Mouse (Mus musculus) kidney, adult 8-10 months (tissue): ENCODE measurements around the gene Dmbx1.

ENCODE experiments used
- DNase-seq, 2 experiments: peaks; one replicate each; pipeline ENCODE4 v3.0.0; 2022

Gene Dmbx1

DNA sequence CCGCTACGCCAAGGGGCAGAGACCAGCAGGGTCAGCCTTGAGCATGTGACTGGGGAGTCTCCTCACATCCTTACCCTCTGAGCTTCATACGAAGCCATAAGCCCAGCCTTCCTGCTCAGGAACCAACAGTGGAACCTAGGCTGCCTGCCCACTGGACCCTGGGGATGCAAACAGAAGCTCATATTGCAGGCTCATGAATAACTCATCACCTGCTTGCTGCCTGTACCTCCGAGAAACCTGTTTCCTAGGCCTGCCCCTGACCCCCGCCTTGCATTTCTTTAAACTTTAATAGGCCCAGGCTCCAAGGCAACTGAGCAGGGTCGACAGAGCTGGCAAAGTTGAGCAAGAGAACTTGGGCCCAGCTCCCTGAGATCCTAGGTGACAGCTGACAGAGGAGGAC lies 55.7 kb downstream of the Dmbx1 start, which contains the start of gene Kncn:
TSS of gene Kncn (plus strand) at position 379 of the 400 bp plus-strand sequence.
- DNase-seq: peak in 1 of 2 experiments; percentile 25

GRCm38 (mm10) chr4:115882195-115882594 lies 57.5 kb downstream of the Dmbx1 start:
- no peak for DNase-seq

DNA sequence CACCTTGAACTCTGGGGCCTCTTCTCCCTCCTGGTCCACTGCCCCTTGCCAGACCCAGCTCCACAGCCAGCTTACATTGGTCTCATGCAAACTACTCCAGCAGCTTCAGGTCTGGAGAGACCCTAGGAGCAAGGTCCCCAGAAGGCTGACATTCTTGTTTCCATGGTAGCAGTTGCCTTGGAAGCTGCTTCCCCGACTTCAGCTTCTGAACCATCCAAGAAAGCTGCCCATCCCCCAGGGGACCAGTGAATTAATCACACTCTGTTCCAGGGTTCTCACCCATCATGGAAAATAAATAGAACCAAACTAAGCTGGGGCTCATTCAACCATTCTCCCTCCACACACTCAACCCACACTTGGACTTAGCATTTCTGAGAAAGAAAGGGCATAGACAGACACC lies 58.5 kb downstream of the Dmbx1 start:
- DNase-seq: no peak

DNA sequence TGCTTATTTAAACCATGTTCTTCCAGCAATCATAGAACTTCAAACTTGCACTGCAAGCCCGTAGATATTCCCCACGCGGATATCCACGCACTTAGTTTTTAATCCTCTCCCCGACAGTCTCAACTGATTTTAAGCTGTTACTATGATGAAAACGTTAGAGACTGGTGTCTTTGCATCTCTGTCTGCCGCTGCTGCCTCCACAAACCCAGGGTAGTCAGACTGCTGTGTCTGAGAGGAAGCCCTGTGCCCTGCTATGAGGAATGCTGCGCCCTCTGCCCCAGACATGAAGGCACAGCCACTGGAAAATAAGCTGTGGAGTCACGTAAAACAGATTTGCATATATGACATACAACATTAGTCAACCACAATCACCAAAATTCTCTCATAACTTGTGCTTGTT lies 60.9 kb downstream of the Dmbx1 start:
- no peak for DNase-seq

GRCm38 (mm10) chr4:115878216-115878678 lies 61.5 kb downstream of the Dmbx1 start:
- DNase-seq: no peak

- DNase-seq: no peak
Observed at GRCm38 (mm10) chr4:115873231-115873630, 66.5 kb downstream of the Dmbx1 start.

- DNase-seq: no peak
Observed at GRCm38 (mm10) chr4:115869512-115870210, 70.1 kb downstream of the Dmbx1 start.
